Mouse (Mus musculus) hindbrain, postnatal 0 days (tissue): ENCODE measurements around the gene Ifit1. TPM values are rescaled to one million over a fixed set of nuclear protein-coding genes. Genes with fewer than 3 reads are reported as not detected.
"Not testable (repeated sequence)": the region's sequence is repeated elsewhere in the genome, so short reads cannot be mapped to it uniquely, and the experiment has no call there.

Experiments used
- ATAC-seq: fragments of 200-750 bp; cut with Nextera tagmentation; 2 replicates; pipeline ENCODE4 v1.8.0; 2017; ENCODE audit warnings: mild to moderate bottlenecking, moderate TSS enrichment, moderate library complexity
- DNase-seq: peaks from one replicate; pipeline ENCODE4 v3.0.0-alpha.2; 2015; ENCODE audit warnings: low spot score
- H3K27ac ChIP-seq: fragments of 300-500 bp; sonication (generic); 2 replicates; pipeline ENCODE4 v1.5.1; 2014; ENCODE audit warnings: mild to moderate bottlenecking
- H3K27me3 ChIP-seq: fragments of 300-500 bp; sonication (generic); 2 replicates; pipeline ENCODE4 v1.6.1; 2014; ENCODE audit warnings: low read length, mixed read lengths; ENCODE audit not compliant: insufficient read depth
- H3K36me3 ChIP-seq: fragments of 300-500 bp; sonication (generic); 2 replicates; pipeline ENCODE4 v1.6.1; 2014; ENCODE audit warnings: low read length, mixed read lengths; ENCODE audit not compliant: insufficient read depth
- H3K4me1 ChIP-seq: fragments of 300-500 bp; sonication (generic); 2 replicates; pipeline ENCODE4 v1.6.1; 2014; ENCODE audit warnings: antibody characterized with exemption, low read length, mixed read lengths; ENCODE audit not compliant: insufficient read depth
- H3K4me2 ChIP-seq: fragments of 300-500 bp; sonication (generic); 2 replicates; pipeline ENCODE4 v1.6.1; 2014; ENCODE audit warnings: low read depth, mild to moderate bottlenecking, low read length, moderate library complexity, mixed read lengths
- H3K4me3 ChIP-seq: fragments of 300-500 bp; sonication (generic); 2 replicates; pipeline ENCODE4 v1.5.1; 2014; ENCODE audit warnings: low read length
- H3K9ac ChIP-seq: fragments of 300-500 bp; sonication (generic); replicated peaks from 2 replicates; pipeline ENCODE4 v1.6.1; 2014; ENCODE audit warnings: mild to moderate bottlenecking, low read length, moderate library complexity, mixed read lengths
- H3K9me3 ChIP-seq: fragments of 300-500 bp; sonication (generic); 2 replicates; pipeline ENCODE4 v1.6.1; 2016; ENCODE audit warnings: low read length, mixed read lengths
- CTCF ChIP-seq: IDR thresholded peaks from 2 replicates; pipeline ENCODE4 v1.5.1; 2016; ENCODE audit warnings: antibody characterized with exemption, control low read depth, low read depth
- WGBS: fragments of 180-500 bp; shearing (Covaris S2); extraction: QIAGEN DNeasy Blood & Tissue Kit; methylation state at CpG from one replicate; pipeline ENCODE4 v1.1.7; 2014; 5-methylcytosine and 5-hydroxymethylcytosine counted together
- polyA plus RNA-seq: library from polyadenylated mRNA; unstranded; fragments of >200 nt; fragmentation: Nextera tagmentation; extraction: Ambion mirVana; gene quantifications from 2 replicates; pipeline ENCODE4 v1.2.1, GENCODE M21; 2015
- total RNA-seq: library from RNA; depleted of rRNA; stranded (reverse); fragments of >200 nt; gene quantifications from 2 replicates; pipeline ENCODE4 v1.2.3, GENCODE M21; 2014

Gene Ifit1
- total and polyA plus RNA-seq, 2 experiments from 2014 or later, result 0.99 to 1.5 TPM

DNA sequence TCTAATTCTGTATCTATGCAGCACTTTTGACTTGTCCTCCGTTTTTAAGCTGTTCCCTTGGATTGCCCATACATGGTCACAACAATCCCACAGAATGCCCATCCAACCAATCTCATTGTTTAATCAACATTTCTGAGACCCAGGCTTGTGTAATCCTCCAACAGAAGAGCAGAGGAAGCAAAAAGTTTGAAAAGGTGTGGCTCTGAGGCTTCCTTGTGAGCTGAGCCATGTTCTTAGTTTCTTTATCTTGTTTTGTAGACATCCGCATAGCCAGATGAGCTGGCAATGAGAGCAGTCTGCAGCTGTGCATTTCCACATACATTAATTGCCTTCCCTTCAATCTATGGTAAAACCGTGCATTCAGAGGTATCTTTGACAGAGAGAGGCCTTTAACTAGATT is 35.2 kb upstream of the Ifit1 start:
- 90% methylated on average over 3 of the region's 3 CpGs for WGBS
- H3K27ac ChIP-seq, result no peak overlapping the region
- TF ChIP-seq CTCF, result no peak
- no peak overlapping the region for H3K9ac ChIP-seq
- no peak for DNase-seq
- H3K36me3 ChIP-seq, result no peaks in the 10 kb centered on the region
- no peak overlapping the region for H3K4me3 ChIP-seq
- no peak overlapping the region for H3K4me2 ChIP-seq
- ATAC-seq, result no peak
- no peaks in the 10 kb centered on the region for H3K4me1 ChIP-seq
- no peaks in the 10 kb centered on the region for H3K9me3 ChIP-seq
- H3K27me3 ChIP-seq, result no peaks in the 10 kb centered on the region

DNA sequence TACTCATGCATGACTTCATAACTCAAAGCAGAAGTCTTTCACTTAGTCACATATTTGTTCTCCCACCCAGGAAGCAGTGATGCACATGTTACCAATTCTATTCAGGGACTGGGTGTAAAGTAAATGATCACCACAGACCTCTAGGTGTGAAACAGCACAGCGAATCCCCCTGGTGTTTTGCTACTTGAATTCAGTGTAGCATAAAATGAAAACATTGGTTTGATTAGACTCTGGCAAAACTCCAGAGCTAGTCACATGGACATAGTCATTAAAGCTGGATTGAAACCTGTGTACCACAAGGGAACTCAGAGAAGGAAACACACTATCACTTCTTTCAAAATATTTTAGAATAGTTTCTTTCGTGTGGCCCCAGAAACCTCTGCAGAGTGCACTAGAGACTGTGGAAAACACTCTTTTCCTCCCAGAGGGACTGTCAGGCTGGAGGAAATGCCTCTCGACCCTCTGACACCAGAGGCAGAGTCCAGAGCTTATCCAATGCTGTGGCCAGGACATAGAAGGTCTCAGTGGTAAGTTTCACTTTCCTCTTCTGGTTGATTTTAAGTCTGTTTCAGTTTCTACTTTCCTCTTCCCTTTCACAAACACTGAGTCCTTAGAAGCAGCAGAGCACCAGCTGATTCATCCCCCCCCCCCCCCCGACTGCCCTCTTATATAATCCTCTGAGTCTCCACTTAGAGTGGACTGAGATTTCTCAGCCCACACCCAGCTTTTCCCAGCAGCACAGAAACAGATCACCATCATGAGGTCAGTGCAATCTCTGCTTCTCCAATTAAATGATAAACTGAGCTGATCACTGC is 33.2 kb upstream of the Ifit1 start, which contains the start of gene Ifit3b:
Gene Ifit3b (plus strand): TSS at position 734 of the 815 bp plus-strand sequence.
- not testable (repeated sequence) for H3K36me3 ChIP-seq, H3K4me2 ChIP-seq, H3K9ac ChIP-seq, H3K9me3 ChIP-seq, H3K4me1 ChIP-seq, H3K27me3 ChIP-seq, H3K4me3 ChIP-seq, H3K27ac ChIP-seq
- ATAC-seq (peak; percentile 68), DNase-seq (peak; percentile 45)
- 55% methylated on average over 4 of the region's 4 CpGs for WGBS

DNA sequence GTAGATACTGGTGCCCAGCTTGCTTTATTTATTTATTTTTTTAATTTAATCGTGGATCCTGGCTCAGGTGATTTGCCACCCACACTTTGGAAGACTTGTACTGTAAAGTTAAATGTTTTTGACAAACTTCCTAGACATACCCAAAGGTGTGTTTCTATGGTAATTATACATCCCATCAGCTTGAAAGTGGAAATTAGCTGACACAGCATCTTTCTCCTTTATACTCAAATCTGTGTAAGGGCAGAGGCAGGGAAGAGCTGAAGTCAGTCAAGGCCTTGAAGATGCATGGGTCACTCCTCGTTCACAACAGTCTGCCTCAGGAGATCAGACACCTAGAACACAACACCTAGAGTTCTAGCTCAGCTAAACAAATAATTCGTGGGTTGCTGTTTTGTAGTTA is 30.6 kb upstream of the Ifit1 start:
- not testable (repeated sequence) for H3K27me3 ChIP-seq, H3K9ac ChIP-seq, H3K4me3 ChIP-seq, H3K4me2 ChIP-seq, ATAC-seq, H3K27ac ChIP-seq, H3K4me1 ChIP-seq, H3K9me3 ChIP-seq, H3K36me3 ChIP-seq, DNase-seq
- 78% methylated on average over 3 of the region's 3 CpGs for WGBS

DNA sequence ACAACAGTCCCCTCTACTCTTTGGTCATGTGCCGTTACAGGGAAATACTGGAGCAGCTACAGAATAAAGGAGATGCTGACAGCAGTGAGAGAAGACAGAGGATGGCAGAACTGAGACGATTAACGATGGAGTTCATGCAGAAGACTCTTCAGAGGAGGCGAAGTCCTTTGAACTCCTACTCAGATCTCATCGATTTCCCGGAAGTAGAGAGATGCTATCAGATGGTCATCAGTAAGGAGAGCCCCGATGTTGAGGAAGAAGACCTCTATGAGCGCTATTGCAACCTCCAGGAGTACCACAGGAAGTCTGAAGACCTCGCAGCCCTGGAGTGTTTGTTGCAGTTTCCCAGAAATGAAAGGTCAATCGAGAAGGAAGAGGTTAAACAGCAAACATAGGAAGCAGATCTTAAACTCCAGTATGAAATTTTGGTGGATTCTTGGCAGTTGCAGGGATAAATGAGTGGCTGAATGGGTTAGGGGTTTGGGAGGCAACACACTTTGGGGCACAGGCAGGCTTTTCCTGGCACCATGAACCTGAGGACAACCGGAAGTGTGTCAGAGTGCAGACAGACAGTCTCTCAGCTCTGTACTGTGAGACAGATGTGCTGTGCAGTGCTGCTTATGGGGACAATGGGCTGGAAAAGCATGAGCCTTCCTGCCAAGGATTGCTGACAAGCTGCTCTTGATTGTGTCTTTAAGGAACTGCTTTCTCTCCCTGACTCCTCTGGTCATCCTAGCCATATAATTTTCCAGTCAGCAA is 28.2 kb upstream of the Ifit1 start:
- ATAC-seq, H3K4me1 ChIP-seq, H3K9me3 ChIP-seq, H3K4me3 ChIP-seq, H3K27ac ChIP-seq, H3K36me3 ChIP-seq, H3K27me3 ChIP-seq, H3K4me2 ChIP-seq, H3K9ac ChIP-seq, DNase-seq: not testable (repeated sequence)
- 85% methylated on average over 5 of the region's 11 CpGs for WGBS

DNA sequence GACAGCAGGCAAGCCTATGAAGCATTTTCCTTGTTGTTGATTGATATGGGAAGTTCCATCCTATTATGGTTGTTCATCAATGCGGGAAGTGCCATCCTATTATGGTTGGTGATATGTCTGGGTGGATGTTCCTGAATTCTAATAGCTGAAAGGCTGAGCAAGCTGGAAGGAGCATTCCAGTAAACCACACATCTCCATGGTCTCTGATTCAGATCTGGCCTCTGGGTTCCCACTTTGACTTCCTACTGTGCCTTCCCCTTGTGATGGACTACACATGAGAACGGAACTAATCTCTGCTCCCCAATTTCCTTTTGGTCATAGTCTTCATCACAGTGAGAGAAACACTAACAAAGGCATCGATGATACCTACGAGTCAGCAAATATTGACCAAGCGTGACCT is 19.8 kb upstream of the Ifit1 start:
- H3K4me3 ChIP-seq, result no peak overlapping the region
- H3K9me3 ChIP-seq, result no peaks in the 10 kb centered on the region
- H3K27me3 ChIP-seq, result no peaks in the 10 kb centered on the region
- ATAC-seq (no peak), DNase-seq (no peak)
- H3K4me2 ChIP-seq, result no peak overlapping the region
- 91% methylated on average over 5 of the region's 5 CpGs for WGBS
- no peak overlapping the region for H3K27ac ChIP-seq
- no peaks in the 10 kb centered on the region for H3K36me3 ChIP-seq
- H3K4me1 ChIP-seq, result no peaks in the 10 kb centered on the region
- TF ChIP-seq CTCF, result no peak
- H3K9ac ChIP-seq, result no peak overlapping the region

DNA sequence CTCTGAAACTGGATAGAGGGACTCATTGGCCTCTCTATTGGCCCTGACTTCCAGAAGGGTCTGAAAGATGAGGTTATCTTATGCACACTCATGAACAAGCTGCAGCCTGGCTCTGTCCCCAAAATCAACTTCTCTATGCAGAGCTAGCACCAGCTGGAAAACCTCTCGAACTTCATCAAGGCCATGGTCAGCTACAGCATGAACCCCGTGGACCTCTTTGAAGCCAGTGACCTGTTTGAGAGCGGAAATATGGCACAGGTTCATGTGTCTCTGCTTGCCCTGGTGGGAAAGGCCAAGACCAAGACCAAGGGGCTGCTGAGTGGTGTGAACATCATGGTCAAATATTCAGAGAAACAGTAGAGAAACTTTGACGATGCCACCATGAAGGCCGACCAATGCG is 16.9 kb upstream of the Ifit1 start:
- Histone ChIP-seq H3K9ac (no peak overlapping the region), H3K27me3 (no peaks in the 10 kb centered on the region), H3K4me2 (no peak overlapping the region), H3K4me3 (no peak overlapping the region), H3K9me3 (no peaks in the 10 kb centered on the region), H3K36me3 (no peaks in the 10 kb centered on the region), H3K4me1 (no peaks in the 10 kb centered on the region), H3K27ac (no peak overlapping the region)
- no peak for DNase-seq
- WGBS, result 92% methylated on average over 6 of the region's 6 CpGs
- TF ChIP-seq CTCF, result no peak
- no peak for ATAC-seq

DNA sequence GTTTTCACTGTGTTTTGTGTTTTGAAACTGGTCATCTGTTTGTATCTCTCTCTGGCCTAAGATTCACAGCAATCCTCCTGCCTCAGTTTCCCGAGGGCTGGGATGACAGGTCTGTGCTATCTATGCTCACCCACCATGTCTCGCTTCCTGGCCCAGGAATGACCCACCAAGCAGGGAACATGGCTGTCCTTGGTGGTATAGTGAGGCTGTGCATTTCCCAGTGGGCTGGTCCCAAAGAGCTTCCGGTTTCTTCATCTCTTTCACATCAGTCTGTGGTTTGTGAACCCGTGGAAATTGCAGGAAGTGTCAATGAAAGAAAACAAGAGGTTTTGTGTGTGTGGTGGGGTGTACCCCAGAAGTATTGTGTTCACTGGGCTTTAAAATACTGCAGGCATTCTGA is 16.0 kb upstream of the Ifit1 start:
- DNase-seq (no peak), ATAC-seq (no peak)
- TF ChIP-seq CTCF, result no peak
- no peaks in the 10 kb centered on the region for H3K27me3 ChIP-seq
- no peak overlapping the region for H3K4me2 ChIP-seq
- H3K4me3 ChIP-seq, result no peak overlapping the region
- WGBS, result 84% methylated on average over 4 of the region's 4 CpGs
- H3K9ac ChIP-seq, result no peak overlapping the region
- no peak overlapping the region for H3K27ac ChIP-seq
- no peaks in the 10 kb centered on the region for H3K4me1 ChIP-seq
- H3K36me3 ChIP-seq, result no peaks in the 10 kb centered on the region
- H3K9me3 ChIP-seq, result no peaks in the 10 kb centered on the region
